Mouse (Mus musculus): ENCODE measurements around the gene Ankdd1a.

- TF ChIP-seq CTCF (IDR thresholded peaks at IDR 0.05 in 2 of 3, conservative IDR thresholded peaks at IDR 0.05 in 1 of 3; ENCODE audit: control insufficient read depth in 1 of 3, insufficient read depth in 1 of 3, low read depth in 2 of 3, low read length in 3 of 3, poor library complexity in 1 of 3, severe bottlenecking in 1 of 3) = no peak
- TF ChIP-seq MEF2A (IDR thresholded peaks at IDR 0.05; ENCODE audit: extremely low read depth, insufficient replicate concordance, low read depth, low read length, poor library complexity, severe bottlenecking) = no peak
- no peak for TF ChIP-seq EP300 (IDR thresholded peaks at IDR 0.05; ENCODE audit: low read depth in 1 of 2, low read length in 2 of 2)
- TF ChIP-seq POLR2A (IDR thresholded peaks at IDR 0.05; ENCODE audit: control insufficient read depth in 1 of 2, insufficient read depth in 1 of 2, low read depth in 1 of 2, low read length in 2 of 2, poor library complexity in 1 of 2) = no peak
- no peak for TF ChIP-seq TCF12 (IDR thresholded peaks at IDR 0.05; ENCODE audit: low read depth, low read length)
- TF ChIP-seq HCFC1 (IDR thresholded peaks at IDR 0.05; ENCODE audit: low read depth, low read length) = no peak
- no peak for TF ChIP-seq ETS1 (IDR thresholded peaks at IDR 0.05; ENCODE audit: low read depth, low read length)
- no peak for TF ChIP-seq MYC (IDR thresholded peaks at IDR 0.05; ENCODE audit: low read depth, low read length)
- TF ChIP-seq MXI1 (IDR thresholded peaks at IDR 0.05; ENCODE audit: low read depth, low read length) = no peak
- no peak for TF ChIP-seq MAX (IDR thresholded peaks at IDR 0.05; ENCODE audit: low read length)
Observed at GRCm38 (mm10) chr9:65525445-65526195, 5.6 kb upstream of the Ankdd1a start.

Data from MEL (cell line).